Mouse (Mus musculus): ENCODE results near the gene H2-K1. TPM values are rescaled to one million over a fixed set of nuclear protein-coding genes. Genes with fewer than 3 reads are reported as not detected.
"Not testable (repeated sequence)": the region's sequence is repeated elsewhere in the genome, so short reads cannot be mapped to it uniquely, and the experiment has no call there.

Gene H2-K1
- total RNA-seq, 1 experiment from 2014 or later = 1,803 TPM

DNA sequence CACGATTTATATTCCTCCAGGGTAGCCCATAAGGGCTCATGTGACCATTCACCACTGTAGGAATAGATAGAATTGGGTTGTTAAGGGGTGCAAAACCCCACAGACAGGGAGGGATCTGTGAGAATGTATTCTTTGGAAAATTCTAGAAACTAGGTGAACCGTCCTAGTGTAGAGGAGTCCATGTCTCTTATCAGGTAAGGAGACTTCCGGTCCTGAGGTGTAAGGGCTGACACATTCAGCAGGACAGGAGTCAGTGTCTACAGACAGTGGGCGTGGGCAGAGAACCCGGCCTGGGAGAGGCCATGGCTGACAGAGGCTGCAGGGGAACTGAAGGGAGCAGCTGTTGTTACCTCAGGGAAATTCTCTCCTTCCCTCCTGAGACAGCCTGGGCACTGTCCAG, 1.4 kb downstream of the H2-K1 start:
- ATAC-seq (ENCODE audit: extremely low read depth, insufficient number of reproducible peaks, low FRiP score, poor library complexity, severe bottlenecking) = not testable (repeated sequence)

GRCm38 (mm10) chr17:33997025-33997424, 3.1 kb downstream of the H2-K1 start:
- not testable (repeated sequence) for ATAC-seq (ENCODE audit: extremely low read depth, insufficient number of reproducible peaks, low FRiP score, poor library complexity, severe bottlenecking)

DNA sequence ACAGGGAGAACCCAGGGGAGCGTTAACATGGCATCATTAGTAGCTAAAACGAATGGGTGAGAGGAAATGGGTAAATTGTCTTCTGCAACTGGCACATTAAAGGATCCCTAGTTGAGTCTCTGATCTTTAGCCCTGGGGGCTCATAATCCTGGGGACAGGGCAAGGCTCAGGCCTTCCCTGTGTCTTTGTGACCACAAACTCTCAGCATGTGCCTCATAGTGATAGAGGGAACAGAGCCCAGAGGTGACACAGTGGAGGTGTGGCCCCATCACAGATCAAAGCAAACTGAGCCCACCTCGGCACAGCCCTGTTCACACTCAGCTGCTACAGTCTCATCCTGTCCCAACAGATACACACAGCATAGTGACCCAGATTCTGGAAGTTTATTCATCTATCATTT, 4.5 kb downstream of the H2-K1 start:
- ATAC-seq (ENCODE audit: extremely low read depth, insufficient number of reproducible peaks, low FRiP score, poor library complexity, severe bottlenecking) = no peak

DNA sequence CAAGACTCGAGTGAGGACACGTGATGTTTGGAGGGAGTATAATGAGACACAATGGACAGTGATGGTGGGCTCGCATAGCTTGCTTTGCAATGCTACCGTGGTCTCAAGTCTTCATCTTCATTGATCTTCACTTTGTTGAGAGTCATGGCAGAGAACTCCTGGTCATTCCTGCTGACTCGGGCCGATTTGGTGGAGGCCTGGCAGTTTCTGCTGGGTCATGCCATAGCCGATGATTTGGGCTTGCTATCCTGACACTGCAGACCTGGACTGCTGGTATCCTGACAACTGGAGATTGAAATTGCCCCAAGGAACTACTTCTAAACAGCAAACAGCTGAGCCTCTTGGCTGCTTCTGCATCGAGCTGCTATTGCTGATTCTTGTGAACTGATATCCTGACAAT, 5.2 kb downstream of the H2-K1 start:
- no peak for ATAC-seq (ENCODE audit: extremely low read depth, insufficient number of reproducible peaks, low FRiP score, poor library complexity, severe bottlenecking)

- peak; percentile 71 for ATAC-seq (ENCODE audit: extremely low read depth, insufficient number of reproducible peaks, low FRiP score, poor library complexity, severe bottlenecking)
These were observed 8.1 kb downstream of the H2-K1 start for GRCm38 (mm10) chr17:33991788-33992664.

- not testable (repeated sequence) for ATAC-seq (ENCODE audit: extremely low read depth, insufficient number of reproducible peaks, low FRiP score, poor library complexity, severe bottlenecking)
These were observed 18.0 kb downstream of the H2-K1 start for GRCm38 (mm10) chr17:33982136-33982535.

DNA sequence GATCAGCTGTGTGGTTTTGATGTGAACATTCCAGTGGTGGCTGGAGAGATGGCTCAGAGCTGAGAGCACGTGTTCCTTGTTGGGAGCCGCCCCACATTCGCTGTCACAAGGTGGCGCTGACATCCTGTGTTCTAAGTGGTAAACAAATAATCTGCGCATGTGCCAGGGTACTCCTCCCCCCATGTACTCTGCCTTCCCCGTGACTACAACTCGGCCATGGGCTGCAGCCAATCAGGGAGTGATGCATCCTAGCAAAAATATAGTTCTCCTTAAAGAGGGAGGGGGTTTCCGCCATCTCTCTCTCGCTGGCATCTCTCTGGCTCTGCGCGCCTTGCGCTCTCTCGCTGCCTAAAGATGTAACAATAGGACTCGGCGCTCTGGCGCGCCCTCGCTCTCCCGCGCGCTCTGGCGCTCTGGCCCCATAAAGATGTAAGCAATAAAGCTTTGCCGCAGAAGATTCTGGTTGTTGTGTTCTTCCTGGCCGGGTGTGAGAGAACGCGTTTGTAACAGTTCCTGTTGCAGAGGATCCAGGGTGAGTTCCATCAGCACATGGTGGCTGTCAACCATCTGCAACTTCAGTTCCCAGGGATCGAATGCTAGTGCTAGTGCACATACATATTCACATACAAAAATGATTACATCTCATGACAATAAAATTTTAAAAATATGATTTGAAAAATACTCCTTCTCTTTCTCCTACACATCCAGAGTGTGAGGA, 18.8 kb downstream of the H2-K1 start:
- ATAC-seq (ENCODE audit: extremely low read depth, insufficient number of reproducible peaks, low FRiP score, poor library complexity, severe bottlenecking) = peak; percentile 62

DNA sequence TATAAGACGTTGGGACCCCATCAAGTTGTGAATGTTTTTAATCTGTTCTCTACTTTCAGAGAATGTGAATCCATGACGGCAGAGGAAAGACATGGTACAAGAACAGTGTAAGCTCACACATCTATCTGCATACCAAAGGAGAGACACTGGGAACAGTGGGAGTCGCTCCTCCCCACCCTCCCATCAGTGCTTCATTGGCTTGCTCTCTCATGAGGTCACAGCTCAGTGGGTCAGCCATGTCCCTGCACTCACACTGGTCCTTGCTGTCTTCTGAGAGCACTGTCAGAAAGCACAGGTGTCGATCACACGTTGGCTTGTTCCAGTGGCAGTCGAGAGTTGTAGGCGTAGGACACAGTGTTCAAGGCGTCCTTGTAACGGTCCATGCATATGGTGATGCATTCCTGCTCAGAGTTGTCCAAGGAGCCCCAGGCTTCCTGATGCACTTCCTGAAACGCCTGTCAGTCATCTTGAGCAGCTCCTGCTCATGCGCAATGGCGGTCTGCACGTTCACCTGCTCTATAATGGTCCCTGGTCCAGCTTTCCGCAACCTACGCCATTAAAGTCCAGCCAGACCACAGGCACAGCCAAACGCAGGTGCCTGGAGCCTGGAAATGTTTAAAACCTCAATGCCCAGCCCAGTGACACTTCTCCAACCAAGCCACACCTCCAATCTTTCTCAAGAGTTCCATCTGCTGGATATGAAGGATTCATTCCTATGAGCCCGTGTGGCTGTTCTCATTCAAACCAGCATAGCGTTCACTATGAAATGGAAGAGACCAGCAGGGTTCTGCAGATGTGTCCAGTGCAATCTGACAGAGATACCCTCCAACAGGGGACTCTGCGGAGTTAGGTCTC, 19.7 kb downstream of the H2-K1 start:
- ATAC-seq (ENCODE audit: extremely low read depth, insufficient number of reproducible peaks, low FRiP score, poor library complexity, severe bottlenecking) = no peak

- no peak for ATAC-seq (ENCODE audit: extremely low read depth, insufficient number of reproducible peaks, low FRiP score, poor library complexity, severe bottlenecking)
These were observed 20.6 kb downstream of the H2-K1 start for GRCm38 (mm10) chr17:33979512-33980050.

DNA sequence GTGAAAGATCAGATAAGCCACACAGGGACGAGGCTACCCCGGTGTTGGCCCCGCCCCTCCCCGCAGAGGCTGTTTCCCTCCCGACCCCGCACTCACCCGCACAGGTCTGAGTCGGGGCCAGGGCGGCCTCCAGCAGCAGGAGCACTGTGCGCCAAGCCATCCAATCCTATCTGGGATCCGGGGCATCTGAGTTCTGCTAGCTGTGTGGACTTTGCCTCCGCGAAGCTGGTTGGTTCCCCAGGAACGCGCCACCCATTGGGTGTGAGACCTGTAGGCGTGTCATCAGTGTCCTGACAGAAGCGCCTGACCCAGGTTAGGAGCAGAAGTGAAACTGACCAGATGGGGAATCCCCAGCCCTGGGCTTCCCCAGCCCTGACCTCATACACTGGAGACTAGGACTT, 21.5 kb downstream of the H2-K1 start:
- peak; percentile 94 for ATAC-seq (ENCODE audit: extremely low read depth, insufficient number of reproducible peaks, low FRiP score, poor library complexity, severe bottlenecking)

DNA sequence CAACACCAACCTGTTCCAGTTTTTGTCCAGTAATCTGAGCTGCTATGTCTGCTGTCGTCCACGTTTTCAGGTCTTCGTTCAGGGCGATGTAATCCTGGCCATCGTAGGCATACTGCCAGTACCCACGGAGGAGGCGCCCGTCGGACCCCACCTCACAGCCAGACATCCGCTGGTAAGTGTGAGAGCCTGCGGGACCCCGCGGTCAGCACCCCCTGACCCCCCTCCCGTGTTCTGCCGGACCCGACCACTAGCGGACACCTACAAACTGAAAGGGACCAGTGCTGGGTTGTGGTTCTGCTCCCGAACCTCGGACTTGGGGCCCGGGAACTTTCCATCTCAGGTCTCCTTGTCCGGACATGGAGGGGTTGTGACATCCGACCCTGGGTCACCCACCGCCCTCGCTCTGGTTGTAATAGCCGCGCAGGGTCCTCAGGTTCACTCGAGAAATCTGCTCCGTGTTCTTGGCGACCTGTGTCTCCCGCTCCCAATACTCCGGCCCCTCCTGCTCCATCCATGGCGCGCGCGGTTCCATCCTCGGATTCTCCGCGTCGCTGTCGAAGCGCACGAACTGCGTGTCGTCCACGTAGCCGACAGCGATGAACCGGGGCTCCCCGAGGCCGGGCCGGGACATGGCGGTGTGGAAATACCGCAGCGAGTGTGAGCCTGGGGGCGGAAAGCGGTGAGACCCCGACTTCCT, 22.1 kb downstream of the H2-K1 start:
- no peak for ATAC-seq (ENCODE audit: extremely low read depth, insufficient number of reproducible peaks, low FRiP score, poor library complexity, severe bottlenecking)

DNA sequence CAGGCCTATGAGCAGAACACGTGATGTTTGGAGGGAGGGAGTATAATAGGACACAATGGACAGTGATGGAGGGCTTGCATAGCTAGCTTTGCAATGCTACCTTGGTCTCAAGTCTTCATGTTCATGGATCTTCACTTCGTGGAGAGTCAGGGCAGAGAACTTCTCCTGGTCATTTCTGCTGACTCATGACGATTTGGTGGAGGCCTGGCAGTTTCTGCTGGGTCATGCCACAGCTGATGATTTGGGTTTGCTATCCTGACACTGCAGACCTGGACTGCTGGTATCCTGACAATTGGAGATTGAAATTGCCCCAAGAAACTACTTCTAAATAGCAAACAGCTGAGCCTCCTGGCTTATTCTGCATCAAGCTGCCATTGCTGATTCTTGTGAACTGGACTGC, 26.6 kb downstream of the H2-K1 start:
- ATAC-seq (ENCODE audit: extremely low read depth, insufficient number of reproducible peaks, low FRiP score, poor library complexity, severe bottlenecking) = no peak

- ATAC-seq (ENCODE audit: extremely low read depth, insufficient number of reproducible peaks, low FRiP score, poor library complexity, severe bottlenecking) = no peak
These were observed 27.5 kb downstream of the H2-K1 start for GRCm38 (mm10) chr17:33972691-33973090.

DNA sequence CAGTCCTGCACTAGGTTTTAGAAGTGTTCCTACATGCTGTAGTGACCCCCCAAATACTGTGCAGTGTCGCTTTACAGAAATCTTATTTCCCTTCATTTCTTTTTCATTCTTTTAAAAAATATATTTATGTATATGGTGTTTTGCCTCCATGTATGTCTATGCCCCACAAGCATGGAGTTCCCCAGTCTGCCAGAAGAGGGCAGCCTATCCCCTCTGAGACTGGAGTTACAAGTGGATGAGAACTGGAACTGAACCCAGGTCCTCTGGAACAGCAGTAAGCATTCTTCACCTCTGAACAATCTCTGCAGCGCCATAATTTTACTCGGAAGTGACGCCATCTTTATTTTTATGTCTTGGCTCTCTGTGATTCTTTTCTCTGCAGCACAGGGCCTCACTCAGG, 30.8 kb downstream of the H2-K1 start:
- ATAC-seq (ENCODE audit: extremely low read depth, insufficient number of reproducible peaks, low FRiP score, poor library complexity, severe bottlenecking) = no peak

DNA sequence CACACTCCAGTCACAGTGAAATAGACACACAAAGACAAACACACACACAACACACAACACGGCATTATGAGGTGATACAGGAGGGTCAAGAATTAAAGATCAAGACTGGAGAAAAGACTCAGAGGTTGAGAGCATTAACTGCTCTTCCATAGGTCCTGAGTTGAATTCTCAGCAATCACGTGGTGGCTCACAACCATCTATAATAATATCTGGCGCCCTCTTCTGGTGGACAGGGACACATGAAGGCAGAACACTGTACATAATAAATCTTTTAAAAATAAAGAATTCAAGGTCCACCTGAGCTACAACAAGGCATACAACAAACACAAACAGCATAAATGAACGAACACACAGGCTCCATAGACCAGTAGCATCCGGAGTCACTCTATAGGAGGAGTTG, 31.2 kb downstream of the H2-K1 start:
- peak; percentile 26; the same call in 1 of the 2 replicates for ATAC-seq (ENCODE audit: extremely low read depth, insufficient number of reproducible peaks, low FRiP score, poor library complexity, severe bottlenecking)

- ATAC-seq (ENCODE audit: extremely low read depth, insufficient number of reproducible peaks, low FRiP score, poor library complexity, severe bottlenecking) = peak; percentile 88
These were observed 31.7 kb downstream of the H2-K1 start for GRCm38 (mm10) chr17:33968489-33968888.

DNA sequence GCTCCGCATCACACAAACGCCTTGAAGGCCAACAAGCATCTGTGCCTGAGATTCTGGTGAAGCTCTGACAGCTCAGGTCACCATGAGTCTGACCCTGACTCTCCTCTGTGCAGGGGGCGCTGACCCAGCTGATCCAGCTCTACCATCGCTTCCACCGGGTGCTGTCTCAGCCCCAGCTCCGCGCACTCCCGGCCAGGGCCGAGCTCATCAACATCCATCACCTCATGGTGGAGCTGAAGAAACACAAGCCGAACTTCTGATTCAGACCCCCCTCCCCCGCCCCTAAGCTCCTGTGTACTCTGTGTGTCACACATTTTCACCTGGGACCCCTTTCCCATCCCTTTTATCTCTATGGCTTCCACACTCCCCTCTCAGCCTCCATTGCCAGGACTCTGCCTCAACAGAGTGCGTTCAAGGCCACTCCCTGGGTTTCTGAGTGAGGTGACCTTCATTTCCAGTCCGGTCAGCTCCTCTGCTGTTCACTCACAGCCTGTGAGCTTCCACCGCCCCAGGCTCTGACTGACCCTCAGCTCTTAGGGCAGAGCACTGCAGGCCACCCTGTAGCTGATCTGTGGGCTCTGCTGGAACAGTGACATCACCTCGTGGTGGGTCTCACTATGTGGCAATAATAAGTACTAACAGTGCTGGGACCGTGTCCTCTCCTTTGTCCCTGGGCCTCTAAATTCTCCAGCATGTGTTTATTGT, 34.1 kb downstream of the H2-K1 start:
- ATAC-seq (ENCODE audit: extremely low read depth, insufficient number of reproducible peaks, low FRiP score, poor library complexity, severe bottlenecking) = no peak

Data from neutrophil, adult 5-6 weeks (primary cell).